Mouse (Mus musculus): ENCODE data around the gene Lamtor3. TPM values are rescaled to one million over a fixed set of nuclear protein-coding genes. Genes with fewer than 3 reads are reported as not detected.
"Not testable (repeated sequence)": the region's sequence is repeated elsewhere in the genome, so short reads cannot be mapped to it uniquely, and the experiment has no call there.

Lamtor3 gene
- total RNA-seq, 1 experiment, result 39.3 TPM

DNA sequence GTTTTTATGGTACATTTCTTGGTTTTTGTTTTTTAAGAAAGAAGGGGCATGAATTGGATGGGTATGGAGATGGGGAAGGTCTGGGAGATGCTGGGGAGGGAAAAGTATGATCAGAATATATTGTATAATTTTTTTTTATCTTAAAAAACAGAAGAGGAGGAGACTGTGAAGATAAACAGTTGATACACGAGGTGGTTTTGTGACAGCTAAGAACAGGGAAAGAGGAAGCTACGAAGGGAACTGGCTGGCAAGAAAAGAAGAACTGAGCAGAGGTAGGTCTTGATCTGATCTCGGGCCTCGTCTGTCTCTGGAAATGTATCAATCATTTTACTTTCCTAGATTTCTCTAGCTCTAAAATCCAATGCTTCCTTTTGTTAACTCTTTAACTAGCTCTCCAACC, 29.2 kb downstream of the Lamtor3 start:
- TF ChIP-seq CHD2 (IDR thresholded peaks at IDR 0.05; ENCODE audit: low read depth, low read length) (no peak), ZC3H11A (IDR thresholded peaks at IDR 0.05; ENCODE audit: borderline replicate concordance, low read depth, low read length) (no peak), HCFC1 (IDR thresholded peaks at IDR 0.05; ENCODE audit: borderline replicate concordance, insufficient read depth, low read length) (no peak), ZNF384 (IDR thresholded peaks at IDR 0.05; ENCODE audit: low read depth, low read length) (no peak)

DNA sequence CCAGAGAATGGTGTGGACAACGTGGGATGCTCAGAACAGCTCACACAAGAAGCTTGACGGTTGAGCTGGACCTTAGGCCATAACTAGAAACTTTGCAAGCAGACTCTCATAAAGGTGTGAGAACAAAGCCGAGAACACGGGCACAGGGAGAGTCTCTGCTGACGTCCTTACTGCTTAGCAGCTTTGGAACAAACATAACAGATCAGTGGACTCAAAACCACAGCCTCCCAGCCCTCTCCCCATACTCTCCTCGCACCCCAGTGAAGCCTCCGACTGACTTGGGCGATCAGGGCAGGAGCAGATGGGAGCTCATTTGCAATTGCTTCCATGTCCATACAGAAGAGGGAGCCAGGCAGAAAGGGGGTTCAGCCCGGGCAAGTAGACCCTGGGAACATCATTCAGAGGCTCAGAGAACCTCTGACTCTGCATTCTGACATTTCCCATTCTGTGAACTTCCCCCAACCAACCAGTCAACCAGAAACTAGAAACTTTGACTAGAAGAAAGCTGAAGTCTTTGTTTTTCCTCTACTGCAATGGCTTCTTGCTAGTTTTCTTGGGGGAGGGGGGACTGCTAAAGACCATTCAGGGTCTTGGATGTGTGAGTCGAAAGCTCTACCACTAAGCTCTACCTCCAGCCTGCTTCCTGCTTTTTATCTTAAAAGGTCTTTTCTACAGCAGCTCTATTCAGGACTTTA, 32.0 kb downstream of the Lamtor3 start:
- Histone ChIP-seq H3K4me1 (ENCODE audit: control insufficient read depth in 2 of 2, insufficient read depth in 2 of 2, low read length in 2 of 2, poor library complexity in 1 of 2) (peaks cover 7 to 13% of the 10 kb centered on the region in 2 experiments; a peak in 3 of 4 replicates), H3K4me3 (ENCODE audit: insufficient read depth in 1 of 2, low read depth in 1 of 2, low read length in 2 of 2, poor library complexity in 1 of 2, severe bottlenecking in 1 of 2) (no peak overlapping the region), H3K9me3 (ENCODE audit: control insufficient read depth, insufficient read depth, low read depth, low read length) (no peaks in the 10 kb centered on the region), H3K27ac (ENCODE audit: insufficient read depth, low read depth, low read length, poor library complexity, severe bottlenecking) (no peak overlapping the region), H3K36me3 (ENCODE audit: control insufficient read depth, insufficient read depth, low read length, poor library complexity, severe bottlenecking) (no peaks in the 10 kb centered on the region), H3K9ac (ENCODE audit: insufficient read depth, low read depth, low read length, poor library complexity, severe bottlenecking) (no peak overlapping the region)
- TF ChIP-seq CHD2 (IDR thresholded peaks at IDR 0.05; ENCODE audit: low read depth, low read length), result no peak
- TF ChIP-seq ZC3H11A (IDR thresholded peaks at IDR 0.05; ENCODE audit: borderline replicate concordance, low read depth, low read length), result no peak
- TF ChIP-seq HCFC1 (IDR thresholded peaks at IDR 0.05; ENCODE audit: borderline replicate concordance, insufficient read depth, low read length), result no peak
- TF ChIP-seq MAFK (IDR thresholded peaks at IDR 0.05; ENCODE audit: insufficient read depth, low read depth, low read length), result no peak
- no peak for TF ChIP-seq ZNF384 (IDR thresholded peaks at IDR 0.05; ENCODE audit: low read depth, low read length)
- in situ Hi-C loops (cut with MboI; ENCODE audit: low sequenced_read_pairs in 2 of 2, unreplicated experiment in 2 of 2), result no loop called here
- DNase-seq (ENCODE audit: low read depth, low spot score), result no peak

More for the DNA sequence above, 29.2 kb downstream of the Lamtor3 start:
- DNase-seq (ENCODE audit: low read depth, low spot score), result no peak
- Histone ChIP-seq H3K27ac (ENCODE audit: insufficient read depth, low read depth, low read length, poor library complexity, severe bottlenecking) (no peak overlapping the region), H3K36me3 (ENCODE audit: control insufficient read depth, insufficient read depth, low read length, poor library complexity, severe bottlenecking) (no peaks in the 10 kb centered on the region), H3K9me3 (ENCODE audit: control insufficient read depth, insufficient read depth, low read depth, low read length) (no peaks in the 10 kb centered on the region), H3K9ac (ENCODE audit: insufficient read depth, low read depth, low read length, poor library complexity, severe bottlenecking) (no peak overlapping the region), H3K4me1 (ENCODE audit: control insufficient read depth in 2 of 2, insufficient read depth in 2 of 2, low read length in 2 of 2, poor library complexity in 1 of 2) (peaks cover 5 to 10% of the 10 kb centered on the region in 2 experiments; a peak in 2 of 4 replicates), H3K4me3 (ENCODE audit: insufficient read depth in 1 of 2, low read depth in 1 of 2, low read length in 2 of 2, poor library complexity in 1 of 2, severe bottlenecking in 1 of 2) (no peak overlapping the region)
- in situ Hi-C loops (cut with MboI; ENCODE audit: low sequenced_read_pairs in 2 of 2, unreplicated experiment in 2 of 2), result no loop called here

DNA sequence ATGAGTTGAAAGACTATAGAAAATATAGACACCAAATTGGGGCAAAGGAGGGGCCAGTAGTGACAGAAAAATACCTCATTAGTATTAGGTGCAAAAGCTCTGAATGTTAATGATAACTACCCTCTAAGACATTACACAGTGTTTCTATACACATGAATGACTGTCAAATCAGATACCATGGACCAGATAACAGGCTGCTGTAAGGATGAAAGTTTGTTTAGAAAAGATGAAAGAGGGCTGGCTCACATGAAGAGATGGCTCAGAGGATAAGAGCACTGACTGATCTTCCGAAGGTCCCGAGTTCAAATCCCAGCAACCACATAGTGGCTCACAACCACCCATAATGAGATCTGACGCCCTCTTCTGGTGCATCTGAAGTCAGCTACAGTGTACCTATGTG, 33.0 kb downstream of the Lamtor3 start:
- H3K27ac ChIP-seq (ENCODE audit: insufficient read depth, low read depth, low read length, poor library complexity, severe bottlenecking); DNase-seq (ENCODE audit: low read depth, low spot score); H3K9ac ChIP-seq (ENCODE audit: insufficient read depth, low read depth, low read length, poor library complexity, severe bottlenecking); H3K4me3 ChIP-seq (ENCODE audit: insufficient read depth in 1 of 2, low read depth in 1 of 2, low read length in 2 of 2, poor library complexity in 1 of 2, severe bottlenecking in 1 of 2); H3K36me3 ChIP-seq (ENCODE audit: control insufficient read depth, insufficient read depth, low read length, poor library complexity, severe bottlenecking); H3K9me3 ChIP-seq (ENCODE audit: control insufficient read depth, insufficient read depth, low read depth, low read length); in situ Hi-C loops (cut with MboI; ENCODE audit: low sequenced_read_pairs in 2 of 2, unreplicated experiment in 2 of 2): not testable (repeated sequence)
- H3K4me1 ChIP-seq (ENCODE audit: control insufficient read depth in 2 of 2, insufficient read depth in 2 of 2, low read length in 2 of 2, poor library complexity in 1 of 2), result peaks cover 7 to 13% of the 10 kb centered on the region in 2 experiments; a peak in 3 of 4 replicates

DNA sequence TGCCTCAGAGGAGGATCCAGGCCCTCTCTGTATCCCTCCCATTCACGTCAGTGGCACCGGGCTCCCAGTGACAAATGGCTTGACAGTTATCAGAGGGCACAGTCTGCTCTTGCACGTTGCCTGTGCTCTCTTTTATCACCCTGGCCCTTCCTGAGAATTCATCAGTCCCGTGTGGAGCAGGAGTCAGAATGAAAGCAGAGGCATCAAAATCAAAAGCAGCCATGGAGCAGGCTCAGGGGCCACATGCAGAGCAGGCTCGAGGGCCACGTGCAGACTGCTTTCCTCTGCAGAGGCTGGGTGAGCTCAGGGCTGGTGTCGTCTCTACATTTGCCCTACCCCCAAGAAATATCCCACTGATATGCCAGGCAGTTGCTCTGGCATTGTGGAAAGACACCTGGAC, 33.5 kb downstream of the Lamtor3 start:
- Histone ChIP-seq H3K9ac (ENCODE audit: insufficient read depth, low read depth, low read length, poor library complexity, severe bottlenecking) (no peak overlapping the region), H3K9me3 (ENCODE audit: control insufficient read depth, insufficient read depth, low read depth, low read length) (no peaks in the 10 kb centered on the region), H3K36me3 (ENCODE audit: control insufficient read depth, insufficient read depth, low read length, poor library complexity, severe bottlenecking) (no peaks in the 10 kb centered on the region), H3K4me3 (ENCODE audit: insufficient read depth in 1 of 2, low read depth in 1 of 2, low read length in 2 of 2, poor library complexity in 1 of 2, severe bottlenecking in 1 of 2) (no peak overlapping the region), H3K4me1 (ENCODE audit: control insufficient read depth in 2 of 2, insufficient read depth in 2 of 2, low read length in 2 of 2, poor library complexity in 1 of 2) (peaks cover 7 to 13% of the 10 kb centered on the region in 2 experiments; a peak in 3 of 4 replicates), H3K27ac (ENCODE audit: insufficient read depth, low read depth, low read length, poor library complexity, severe bottlenecking) (no peak overlapping the region)
- no peak for DNase-seq (ENCODE audit: low read depth, low spot score)
- in situ Hi-C loops (cut with MboI; ENCODE audit: low sequenced_read_pairs in 2 of 2, unreplicated experiment in 2 of 2), result no loop called here
- no peak for TF ChIP-seq ZNF384 (IDR thresholded peaks at IDR 0.05; ENCODE audit: low read depth, low read length)
- no peak for TF ChIP-seq HCFC1 (IDR thresholded peaks at IDR 0.05; ENCODE audit: borderline replicate concordance, insufficient read depth, low read length)
- no peak for TF ChIP-seq CHD2 (IDR thresholded peaks at IDR 0.05; ENCODE audit: low read depth, low read length)
- no peak for TF ChIP-seq ZC3H11A (IDR thresholded peaks at IDR 0.05; ENCODE audit: borderline replicate concordance, low read depth, low read length)
- TF ChIP-seq MAFK (IDR thresholded peaks at IDR 0.05; ENCODE audit: insufficient read depth, low read depth, low read length), result no peak

Data from ES-E14 (cell line).